Mouse (Mus musculus) midbrain, embryonic 11.5 days (tissue): ENCODE data around the gene Asz1. TPM values are rescaled to one million over a fixed set of nuclear protein-coding genes. Genes with fewer than 3 reads are reported as not detected.

Experiments
- ATAC-seq: fragments of 200-750 bp; cut with Nextera tagmentation; 2 replicates; pipeline ENCODE4 v1.8.0; 2017; ENCODE audit warnings: moderate TSS enrichment, moderate library complexity; ENCODE audit not compliant: low FRiP score
- DNase-seq: peaks from one replicate; pipeline ENCODE4 v3.0.0; 2015; ENCODE audit warnings: low spot score; ENCODE audit errors: missing footprints
- H3K27ac ChIP-seq: fragments of 300-500 bp; sonication (generic); 2 replicates; pipeline ENCODE4 v1.5.1; 2014; ENCODE audit warnings: low read depth, low read length
- H3K27me3 ChIP-seq: fragments of 300-500 bp; sonication (generic); 2 replicates; pipeline ENCODE4 v1.6.1; 2014; ENCODE audit warnings: mild to moderate bottlenecking, low read length, moderate library complexity, mixed read lengths; ENCODE audit not compliant: control insufficient read depth, insufficient read depth
- H3K36me3 ChIP-seq: fragments of 300-500 bp; sonication (generic); 2 replicates; pipeline ENCODE4 v1.6.1; 2014; ENCODE audit warnings: mild to moderate bottlenecking, low read length, moderate library complexity, mixed read lengths; ENCODE audit not compliant: control insufficient read depth, insufficient read depth
- H3K4me1 ChIP-seq: fragments of 300-500 bp; sonication (generic); 2 replicates; pipeline ENCODE4 v1.6.1; 2014; ENCODE audit warnings: low read length; ENCODE audit not compliant: control insufficient read depth, insufficient read depth
- H3K4me2 ChIP-seq: fragments of 300-500 bp; sonication (generic); 2 replicates; pipeline ENCODE4 v1.6.1; 2014; ENCODE audit warnings: mild to moderate bottlenecking, moderate library complexity
- H3K4me3 ChIP-seq: fragments of 300-500 bp; sonication (generic); 2 replicates; pipeline ENCODE4 v1.5.1; 2014; ENCODE audit warnings: low read depth, low read length
- H3K9ac ChIP-seq: fragments of 300-500 bp; sonication (generic); 2 replicates; pipeline ENCODE4 v1.6.1; 2014; ENCODE audit warnings: low read length
- H3K9me3 ChIP-seq: fragments of 300-500 bp; sonication (generic); 2 replicates; pipeline ENCODE4 v1.6.1; 2016; ENCODE audit warnings: low read length; ENCODE audit not compliant: control insufficient read depth
- WGBS: fragments of 180-500 bp; shearing (Covaris S2); extraction: QIAGEN DNeasy Blood & Tissue Kit; methylation state at CpG from one replicate; pipeline ENCODE4 v1.1.7; 2014; 5-methylcytosine and 5-hydroxymethylcytosine counted together
- polyA plus RNA-seq: library from polyadenylated mRNA; unstranded; fragments of >200 nt; fragmentation: Nextera tagmentation; extraction: Ambion mirVana; gene quantifications from 2 replicates; pipeline ENCODE4 v1.2.1, GENCODE M21; 2014

Asz1 gene
- polyA plus RNA-seq, 1 experiment from 2014 or later: not detected

- Histone ChIP-seq H3K27ac (no peak overlapping the region), H3K4me1 (no peaks in the 10 kb centered on the region), H3K9me3 (no peaks in the 10 kb centered on the region), H3K27me3 (no peaks in the 10 kb centered on the region), H3K36me3 (no peaks in the 10 kb centered on the region), H3K9ac (no peak overlapping the region), H3K4me3 (no peak overlapping the region), H3K4me2 (no peak overlapping the region)
- DNase-seq (no peak), ATAC-seq (no peak)
- WGBS: 87% methylated on average over 7 of the region's 7 CpGs
Observed at GRCm38 (mm10) chr6:18076986-18077385, 31.9 kb downstream of the Asz1 start.

GRCm38 (mm10) chr6:18076577-18076976 is 32.3 kb downstream of the Asz1 start:
- Histone ChIP-seq H3K9me3 (no peaks in the 10 kb centered on the region), H3K27me3 (no peaks in the 10 kb centered on the region), H3K4me3 (no peak overlapping the region), H3K27ac (no peak overlapping the region), H3K4me1 (no peaks in the 10 kb centered on the region), H3K36me3 (no peaks in the 10 kb centered on the region), H3K9ac (no peak overlapping the region), H3K4me2 (no peak overlapping the region)
- ATAC-seq (no peak), DNase-seq (no peak)
- 85% methylated on average over 5 of the region's 5 CpGs for WGBS

- Histone ChIP-seq H3K4me3 (no peak overlapping the region), H3K9me3 (no peaks in the 10 kb centered on the region), H3K27me3 (no peaks in the 10 kb centered on the region), H3K9ac (no peak overlapping the region), H3K4me2 (no peak overlapping the region), H3K4me1 (no peaks in the 10 kb centered on the region), H3K36me3 (no peaks in the 10 kb centered on the region), H3K27ac (no peak overlapping the region)
- DNase-seq (no peak), ATAC-seq (no peak)
- 87% methylated on average over 4 of the region's 4 CpGs for WGBS
Observed at GRCm38 (mm10) chr6:18057899-18058298, 51.0 kb downstream of the Asz1 start.

GRCm38 (mm10) chr6:18051702-18052101 is 57.2 kb downstream of the Asz1 start:
- H3K9me3 ChIP-seq: no peaks in the 10 kb centered on the region
- no peak overlapping the region for H3K4me2 ChIP-seq
- ATAC-seq: no peak
- H3K4me3 ChIP-seq: no peak overlapping the region
- H3K36me3 ChIP-seq: no peaks in the 10 kb centered on the region
- no peak overlapping the region for H3K27ac ChIP-seq
- DNase-seq: no peak
- H3K9ac ChIP-seq: no peak overlapping the region
- 52% methylated on average over 5 of the region's 5 CpGs for WGBS
- no peaks in the 10 kb centered on the region for H3K4me1 ChIP-seq
- H3K27me3 ChIP-seq: no peaks in the 10 kb centered on the region

- H3K4me3 ChIP-seq: no peak overlapping the region
- ATAC-seq (no peak), DNase-seq (no peak)
- H3K4me1 ChIP-seq: no peaks in the 10 kb centered on the region
- WGBS: 90% methylated on average over 4 of the region's 4 CpGs
- no peaks in the 10 kb centered on the region for H3K36me3 ChIP-seq
- no peak overlapping the region for H3K4me2 ChIP-seq
- no peaks in the 10 kb centered on the region for H3K27me3 ChIP-seq
- no peak overlapping the region for H3K27ac ChIP-seq
- H3K9ac ChIP-seq: no peak overlapping the region
- no peaks in the 10 kb centered on the region for H3K9me3 ChIP-seq
Observed at GRCm38 (mm10) chr6:18044299-18044698, 64.6 kb downstream of the Asz1 start.

GRCm38 (mm10) chr6:18043172-18043571 is 65.7 kb downstream of the Asz1 start:
- Histone ChIP-seq H3K27ac (no peak overlapping the region), H3K9me3 (no peaks in the 10 kb centered on the region), H3K9ac (no peak overlapping the region), H3K27me3 (no peaks in the 10 kb centered on the region), H3K36me3 (no peaks in the 10 kb centered on the region), H3K4me1 (no peaks in the 10 kb centered on the region), H3K4me2 (no peak overlapping the region), H3K4me3 (no peak overlapping the region)
- WGBS: 86% methylated on average over 5 of the region's 5 CpGs
- DNase-seq: no peak
- no peak for ATAC-seq

- Histone ChIP-seq H3K4me1 (peaks cover 10% of the 10 kb centered on the region), H3K4me3 (peak overlapping the region; percentile 45), H3K4me2 (peak overlapping the region; percentile 80; the same call in 1 of the 2 replicates), H3K27ac (no peak overlapping the region), H3K36me3 (no peaks in the 10 kb centered on the region), H3K9ac (no peak overlapping the region), H3K27me3 (peaks cover 36% of the 10 kb centered on the region), H3K9me3 (no peaks in the 10 kb centered on the region)
- ATAC-seq (no peak), DNase-seq (peak; percentile 89)
- WGBS: 20% methylated on average over 6 of the region's 6 CpGs
Observed at GRCm38 (mm10) chr6:18032271-18032670, 76.6 kb downstream of the Asz1 start.

GRCm38 (mm10) chr6:18031509-18032010 is 77.3 kb downstream of the Asz1 start:
- 1% methylated on average over 29 of the region's 29 CpGs for WGBS
- Histone ChIP-seq H3K36me3 (no peaks in the 10 kb centered on the region), H3K27ac (no peak overlapping the region), H3K4me2 (peak overlapping the region; percentile 80), H3K9me3 (no peaks in the 10 kb centered on the region), H3K4me3 (peak overlapping the region; percentile 45), H3K27me3 (peaks cover 36% of the 10 kb centered on the region), H3K9ac (peak overlapping the region; percentile 1; the same call in 1 of the 2 replicates), H3K4me1 (peaks cover 10% of the 10 kb centered on the region)
- ATAC-seq: peak; percentile 51
- peak; percentile 92 for DNase-seq

GRCm38 (mm10) chr6:18030868-18031508 is 77.9 kb downstream of the Asz1 start:
- no peaks in the 10 kb centered on the region for H3K36me3 ChIP-seq
- H3K4me1 ChIP-seq: peaks cover 10% of the 10 kb centered on the region
- peak overlapping the region; percentile 45 for H3K4me3 ChIP-seq
- H3K9ac ChIP-seq: no peak overlapping the region; the same call in 1 of the 2 replicates
- no peak overlapping the region for H3K27ac ChIP-seq
- WGBS: 8% methylated on average over 12 of the region's 12 CpGs
- DNase-seq (peak; percentile 90), ATAC-seq (peak; percentile 35)
- peak overlapping the region; percentile 80 for H3K4me2 ChIP-seq
- H3K9me3 ChIP-seq: no peaks in the 10 kb centered on the region
- H3K27me3 ChIP-seq: peaks cover 36% of the 10 kb centered on the region
